Mouse (Mus musculus) lung, postnatal 14 days (tissue): Measurements from ENCODE around the gene Zhx3.

Source experiments
- DNase-seq: peaks from one replicate; pipeline ENCODE4 v3.0.0; 2021

Zhx3 gene

GRCm38 (mm10) chr2:160881462-160882101 is 8.8 kb upstream of the Zhx3 start:
- no peak for DNase-seq

DNA sequence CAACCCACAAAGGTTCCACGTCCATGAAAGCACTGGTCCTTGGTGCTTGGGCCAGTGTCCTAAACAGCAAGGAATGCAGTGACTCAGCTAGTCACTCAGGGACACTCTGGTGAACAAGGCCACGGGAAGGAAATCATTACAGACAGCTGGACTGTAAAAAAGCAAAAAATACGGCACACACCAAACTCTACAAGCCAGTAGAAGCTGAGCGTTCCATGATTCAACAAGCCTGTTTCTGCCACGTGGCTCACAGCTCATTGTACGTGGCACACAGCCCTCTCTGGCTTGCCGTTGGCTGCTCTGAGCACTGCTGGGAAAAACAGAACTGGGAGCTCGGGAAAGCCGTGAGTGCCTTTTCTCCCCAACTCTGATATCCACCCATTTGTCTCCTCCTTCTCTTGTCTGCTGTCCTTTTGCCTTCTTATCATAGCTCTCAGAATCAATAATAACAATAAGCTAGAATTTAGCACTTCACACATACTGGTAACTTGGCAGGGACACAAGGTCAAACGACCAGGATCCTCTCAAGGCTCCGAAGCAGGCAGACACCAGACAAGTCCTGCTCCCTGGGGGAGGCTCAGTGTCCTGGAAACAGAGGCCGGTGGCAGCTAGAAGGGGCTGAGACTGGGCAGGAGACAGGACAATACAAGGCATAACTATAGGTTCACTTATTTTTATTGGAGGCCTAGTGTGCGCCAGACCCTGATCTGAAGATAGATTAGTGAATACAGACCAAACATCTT is 7.8 kb upstream of the Zhx3 start, which contains the start of gene Lpin3:
Gene Lpin3 (plus strand): TSS at position 218 of the 743 bp plus-strand sequence.
- DNase-seq, result peak; percentile 68

- no peak for DNase-seq
Measured at GRCm38 (mm10) chr2:160876115-160876514, 3.3 kb upstream of the Zhx3 start.

DNA sequence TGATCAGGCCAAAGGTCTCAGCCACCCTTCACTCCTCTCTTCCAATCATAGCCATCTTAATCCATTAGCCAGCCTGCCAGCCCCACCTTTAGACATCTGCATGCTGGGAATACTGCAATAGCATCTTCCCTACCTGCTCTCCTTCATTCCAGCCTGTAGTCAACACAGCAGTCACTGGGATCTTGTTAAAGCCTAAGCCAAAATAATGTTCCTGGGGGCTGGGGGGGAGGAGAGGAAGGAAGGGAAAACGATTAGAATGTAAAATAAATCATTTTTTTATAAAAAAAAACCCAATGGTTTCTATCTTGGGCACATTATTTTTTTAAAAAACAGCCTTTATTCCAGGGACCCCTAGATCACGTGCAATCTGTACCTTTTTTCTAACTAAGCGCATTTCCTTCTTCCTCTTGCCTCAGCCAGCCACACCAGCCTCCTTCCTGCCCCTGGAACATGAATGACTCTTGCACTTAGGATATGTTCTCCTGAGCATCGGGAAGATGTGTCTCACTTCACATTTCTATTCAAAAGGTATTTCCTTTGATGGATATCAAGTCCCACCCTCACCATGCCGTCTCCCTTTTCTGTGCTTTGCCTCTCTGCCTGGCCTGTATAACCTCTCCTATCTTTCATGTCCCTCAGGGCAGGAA is 1.6 kb upstream of the Zhx3 start:
- DNase-seq, result no peak

DNA sequence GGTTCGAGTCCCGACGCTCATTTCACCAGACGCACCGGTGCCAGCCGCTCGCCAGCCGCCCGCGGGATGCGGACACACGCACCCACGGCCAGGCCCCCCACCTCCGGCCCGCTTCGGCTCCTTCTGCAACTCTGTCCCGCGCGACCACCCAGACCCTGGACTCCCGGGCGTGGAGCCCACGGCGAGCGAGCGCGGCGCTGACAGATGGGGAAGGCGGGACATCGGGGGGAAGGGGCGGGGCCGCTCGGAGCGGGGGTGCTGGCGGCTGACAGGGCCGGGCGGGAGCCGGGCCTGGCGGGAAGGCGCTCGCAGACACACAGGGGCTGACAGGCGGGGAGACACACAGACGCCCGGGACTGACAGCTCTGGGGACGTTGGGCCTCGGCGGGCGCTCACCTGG is 403 bp downstream of the Zhx3 start:
- DNase-seq, result peak; percentile 81

- DNase-seq, result no peak
Measured at GRCm38 (mm10) chr2:160871310-160871709, 1.5 kb downstream of the Zhx3 start.

DNA sequence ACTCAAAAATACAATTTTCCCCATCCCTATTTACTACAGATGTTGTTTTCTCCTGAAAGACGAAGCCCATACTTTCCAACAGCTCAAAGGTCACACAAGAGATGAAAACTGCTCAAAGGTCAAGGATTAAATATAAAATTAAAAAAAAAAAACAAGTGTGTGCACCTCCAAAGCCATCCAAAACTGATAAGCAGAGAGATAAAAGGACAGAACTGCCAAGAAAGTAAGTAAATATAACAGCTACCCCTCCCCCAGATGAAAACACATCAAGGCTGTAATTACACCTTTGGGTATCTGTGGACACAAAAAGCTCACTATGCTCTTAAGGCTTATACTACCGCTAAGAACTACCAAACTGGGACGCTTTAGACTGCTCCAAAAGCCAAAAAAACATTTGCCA is 3.4 kb downstream of the Zhx3 start:
- DNase-seq, result no peak

GRCm38 (mm10) chr2:160865266-160865665 is 7.5 kb downstream of the Zhx3 start:
- no peak for DNase-seq

GRCm38 (mm10) chr2:160864112-160864511 is 8.7 kb downstream of the Zhx3 start:
- no peak for DNase-seq

GRCm38 (mm10) chr2:160860363-160860762 is 12.4 kb downstream of the Zhx3 start:
- no peak for DNase-seq

- no peak for DNase-seq
Measured at GRCm38 (mm10) chr2:160856359-160857102, 16.3 kb downstream of the Zhx3 start.

- no peak for DNase-seq
Measured at GRCm38 (mm10) chr2:160854687-160855086, 18.1 kb downstream of the Zhx3 start.

DNA sequence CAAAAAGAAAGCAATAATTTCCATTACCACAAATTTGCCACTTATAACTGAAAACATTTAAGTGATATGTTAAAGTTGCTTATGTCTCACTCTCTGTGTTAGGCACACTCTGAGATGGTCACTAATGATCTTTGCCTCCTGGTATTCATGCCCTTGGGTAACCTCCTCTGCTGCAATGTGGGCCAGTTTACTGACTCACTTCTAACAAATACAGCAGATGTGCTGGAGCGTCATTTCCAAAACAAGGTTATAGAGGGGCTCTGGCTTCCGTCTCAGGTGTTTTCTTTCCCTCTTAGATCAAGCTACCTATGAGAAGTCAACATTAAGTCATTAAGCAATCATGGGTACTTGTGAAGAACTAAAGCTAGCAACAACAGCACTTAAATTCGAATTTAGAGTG is 22.4 kb downstream of the Zhx3 start:
- no peak for DNase-seq

DNA sequence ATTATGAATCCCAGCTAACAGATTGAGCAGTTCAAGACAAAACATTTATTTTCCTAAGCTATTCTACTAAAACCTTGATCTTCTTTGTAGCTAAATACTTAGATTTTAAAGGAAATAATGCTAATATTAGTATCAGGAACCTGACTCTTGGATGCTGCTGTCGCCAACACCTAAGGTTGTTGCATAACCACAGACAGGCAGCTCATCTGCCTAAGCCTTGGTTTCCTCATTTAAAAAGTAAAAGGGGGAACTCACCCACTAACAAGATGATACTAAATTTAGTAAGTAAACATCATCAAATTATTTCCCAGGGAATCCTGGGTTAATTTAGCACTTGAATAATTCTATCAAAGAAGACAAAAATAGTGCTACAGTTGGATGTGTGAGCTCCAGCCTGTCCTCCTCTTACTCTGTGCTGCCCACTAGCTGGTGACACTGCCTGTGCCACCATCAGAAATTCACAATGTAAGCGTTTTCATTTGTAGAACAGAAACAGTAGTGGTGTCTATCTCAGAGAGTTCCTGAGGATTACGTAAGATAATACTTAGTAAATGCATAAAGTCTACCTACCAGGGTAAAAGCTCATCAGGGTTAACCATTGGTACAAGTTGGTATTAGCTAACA is 23.1 kb downstream of the Zhx3 start:
- no peak for DNase-seq

- no peak for DNase-seq
Measured at GRCm38 (mm10) chr2:160848186-160848585, 24.6 kb downstream of the Zhx3 start.

GRCm38 (mm10) chr2:160847664-160848063 is 25.1 kb downstream of the Zhx3 start:
- DNase-seq, result no peak

DNA sequence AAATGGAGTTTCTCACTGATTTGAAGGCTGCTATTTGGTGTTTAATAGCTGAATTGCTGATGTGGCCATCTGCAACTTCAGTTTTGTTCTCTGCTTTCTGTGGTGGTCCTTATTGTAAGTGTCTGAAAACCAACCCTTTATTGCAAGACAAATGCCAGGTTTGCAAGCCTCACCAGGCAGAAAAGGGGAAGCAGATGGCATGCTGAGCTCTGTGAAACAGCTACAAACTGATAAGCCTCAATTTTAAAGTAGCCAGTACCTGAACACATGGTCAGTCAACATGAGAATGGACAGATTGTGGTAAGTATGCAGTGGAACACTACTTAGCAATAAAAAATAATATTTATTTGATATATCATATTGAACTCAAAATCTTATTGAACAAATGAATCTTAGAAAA is 32.0 kb downstream of the Zhx3 start:
- DNase-seq, result no peak

DNA sequence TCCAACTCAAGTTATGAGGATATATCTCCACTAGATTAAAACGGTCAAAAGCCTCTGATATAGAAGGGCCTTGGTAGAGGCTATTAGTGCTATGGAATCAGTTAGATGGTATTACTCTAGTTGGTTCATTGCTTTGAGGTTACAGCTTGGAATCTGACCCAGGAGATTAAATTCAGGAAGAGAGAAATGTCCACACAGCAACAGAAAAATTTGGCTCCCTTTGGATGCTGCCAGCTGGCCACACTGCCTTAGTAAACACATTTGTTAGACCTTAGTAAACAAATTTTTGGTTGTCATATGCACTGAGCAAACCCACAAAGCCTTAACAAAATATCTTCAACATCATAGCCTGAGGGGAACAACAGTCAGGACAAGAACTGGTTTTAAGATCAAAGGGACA is 62.0 kb downstream of the Zhx3 start:
- DNase-seq, result no peak

- no peak for DNase-seq
Measured at GRCm38 (mm10) chr2:160810376-160810775, 62.4 kb downstream of the Zhx3 start.

- DNase-seq, result peak; percentile 66
Measured at GRCm38 (mm10) chr2:160806091-160806521, 66.7 kb downstream of the Zhx3 start.

DNA sequence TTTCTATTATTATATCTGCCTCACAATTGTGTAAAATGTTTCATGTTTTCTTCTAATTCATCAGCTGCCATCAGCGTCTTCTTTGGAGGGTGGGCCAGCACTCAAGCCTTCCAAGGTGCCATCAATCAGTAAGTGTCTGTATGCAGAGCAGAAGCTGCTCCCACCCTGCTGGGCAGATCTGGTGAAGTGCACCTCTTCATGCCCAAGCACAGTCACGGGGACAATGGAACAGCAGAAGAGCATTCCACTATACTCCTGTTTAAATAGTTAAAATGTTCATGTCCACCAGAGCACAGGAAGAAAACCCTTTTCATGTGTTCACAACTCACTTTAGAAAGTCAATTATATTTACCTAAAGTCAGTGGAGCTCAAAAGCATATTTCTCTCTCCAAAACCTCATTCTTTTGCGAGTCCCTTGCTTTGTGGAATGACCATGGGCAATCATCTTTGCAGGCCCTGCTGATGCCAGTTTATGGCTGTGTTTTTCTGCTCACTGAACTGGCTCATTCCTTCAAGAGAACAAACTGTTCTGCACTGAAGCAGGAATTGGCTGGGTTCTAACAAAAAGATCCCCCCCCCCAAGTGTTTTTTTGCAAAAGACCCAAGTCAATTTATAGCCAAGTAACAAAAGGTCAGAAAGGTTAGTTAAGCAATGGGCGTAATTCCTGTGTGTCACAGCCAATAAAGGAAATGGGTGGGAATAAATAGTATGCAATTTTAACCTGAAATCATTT is 67.8 kb downstream of the Zhx3 start:
- DNase-seq, result peak; percentile 47

- DNase-seq, result no peak
Measured at GRCm38 (mm10) chr2:160802326-160802725, 70.5 kb downstream of the Zhx3 start.
